Mouse (Mus musculus): ENCODE results near the gene Mettl16. TPM values are rescaled to one million over a fixed set of nuclear protein-coding genes. Genes with fewer than 3 reads are reported as not detected.
A peak's percentile ranks its signal among the peaks of the same experiment; 100 is the strongest.

Gene Mettl16
- polyA plus RNA-seq, 1 experiment = 10.9 TPM

- no peak overlapping the region for H3K4me3 ChIP-seq
- no peaks in the 10 kb centered on the region for H3K27me3 ChIP-seq (ENCODE audit: control insufficient read depth, insufficient read depth, insufficient read length)
- H3K36me3 ChIP-seq (ENCODE audit: control insufficient read depth, insufficient read depth) = peaks cover 10% of the 10 kb centered on the region
- no peak overlapping the region for H3K4me2 ChIP-seq (ENCODE audit: low read depth)
- H3ac ChIP-seq (ENCODE audit: control insufficient read depth, insufficient read length) = no peak overlapping the region
- TF ChIP-seq TCF12 (IDR thresholded peaks at IDR 0.05; ENCODE audit: insufficient read depth, poor library complexity, severe bottlenecking) (no peak), POLR2A (IDR thresholded peaks at IDR 0.05; ENCODE audit: insufficient read length, low read depth) (no peak), TCF3 (IDR thresholded peaks at IDR 0.05; ENCODE audit: insufficient read length, low read depth) (no peak), USF1 (IDR thresholded peaks at IDR 0.05; ENCODE audit: low read depth) (no peak), MYOD1 (IDR thresholded peaks at IDR 0.05; ENCODE audit: control insufficient read depth in 1 of 3, insufficient read length in 2 of 3, low read depth in 2 of 3) (no peak)
- H3K79me2 ChIP-seq (ENCODE audit: control insufficient read depth, insufficient read depth) = peaks cover 13% of the 10 kb centered on the region
Measured at GRCm38 (mm10) chr11:74843435-74843714, 72.7 kb downstream of the Mettl16 start.

DNA sequence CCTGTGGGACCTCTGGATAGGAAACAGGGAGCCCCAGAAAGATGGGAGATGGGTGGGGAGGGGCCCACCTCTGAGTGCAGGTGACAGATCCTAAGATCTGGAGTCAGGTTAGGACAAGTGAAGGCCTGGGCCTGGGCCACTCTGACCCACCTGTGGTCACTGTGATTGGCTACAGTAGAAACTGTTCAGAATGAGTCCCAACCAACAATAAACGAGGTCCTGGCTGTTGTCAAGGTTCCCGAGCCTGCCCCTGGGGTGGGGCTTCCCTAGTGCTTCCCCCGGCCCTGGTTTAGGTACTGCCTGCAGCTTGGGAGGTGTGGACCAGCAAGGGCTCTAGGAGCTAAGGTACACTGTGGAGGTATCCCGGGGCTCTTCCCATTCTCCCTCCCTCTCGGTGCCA, 73.1 kb downstream of the Mettl16 start:
- Histone ChIP-seq H3K4me2 (ENCODE audit: low read depth) (no peak overlapping the region), H3ac (ENCODE audit: control insufficient read depth, insufficient read length) (no peak overlapping the region), H3K36me3 (ENCODE audit: control insufficient read depth, insufficient read depth) (peaks cover 10% of the 10 kb centered on the region), H3K4me3 (no peak overlapping the region), H3K79me2 (ENCODE audit: control insufficient read depth, insufficient read depth) (peaks cover 13% of the 10 kb centered on the region), H3K27me3 (ENCODE audit: control insufficient read depth, insufficient read depth, insufficient read length) (no peaks in the 10 kb centered on the region)
- TF ChIP-seq POLR2AphosphoS2 (IDR thresholded peaks at IDR 0.05; ENCODE audit: insufficient read length, low read depth) (no peak), MAX (IDR thresholded peaks at IDR 0.05; ENCODE audit: low read depth) (no peak), POLR2A (IDR thresholded peaks at IDR 0.05; ENCODE audit: insufficient read length, low read depth) (no peak), E2F4 (IDR thresholded peaks at IDR 0.05; ENCODE audit: insufficient read depth) (no peak), TCF3 (IDR thresholded peaks at IDR 0.05; ENCODE audit: insufficient read length, low read depth) (no peak)

GRCm38 (mm10) chr11:74845784-74846183, 75.2 kb downstream of the Mettl16 start:
- TF ChIP-seq MYOD1 (IDR thresholded peaks at IDR 0.05; ENCODE audit: control insufficient read depth in 1 of 3, insufficient read length in 2 of 3, low read depth in 2 of 3) (no peak), POLR2AphosphoS2 (IDR thresholded peaks at IDR 0.05; ENCODE audit: insufficient read length, low read depth) (peak; percentile 31), TCF12 (IDR thresholded peaks at IDR 0.05; ENCODE audit: insufficient read depth, poor library complexity, severe bottlenecking) (no peak), USF1 (IDR thresholded peaks at IDR 0.05; ENCODE audit: low read depth) (no peak)
- H3K36me3 ChIP-seq (ENCODE audit: control insufficient read depth, insufficient read depth) = peaks cover 10% of the 10 kb centered on the region
- peaks cover 3% of the 10 kb centered on the region for H3K79me2 ChIP-seq (ENCODE audit: control insufficient read depth, insufficient read depth)
- no peaks in the 10 kb centered on the region for H3K27me3 ChIP-seq (ENCODE audit: control insufficient read depth, insufficient read depth, insufficient read length)
- no peak overlapping the region for H3K4me2 ChIP-seq (ENCODE audit: low read depth)
- H3K4me3 ChIP-seq = no peak overlapping the region
- no peak overlapping the region for H3ac ChIP-seq (ENCODE audit: control insufficient read depth, insufficient read length)

GRCm38 (mm10) chr11:74847919-74848521, 77.4 kb downstream of the Mettl16 start:
- TF ChIP-seq POLR2AphosphoS2 (IDR thresholded peaks at IDR 0.05; ENCODE audit: insufficient read length, low read depth) (peak; percentile 13), MYOD1 (IDR thresholded peaks at IDR 0.05; ENCODE audit: control insufficient read depth in 1 of 3, insufficient read length in 2 of 3, low read depth in 2 of 3) (no peak)
- Histone ChIP-seq H3K79me2 (ENCODE audit: control insufficient read depth, insufficient read depth) (no peaks in the 10 kb centered on the region), H3K4me2 (ENCODE audit: low read depth) (no peak overlapping the region), H3K4me3 (no peak overlapping the region), H3K36me3 (ENCODE audit: control insufficient read depth, insufficient read depth) (peaks cover 10% of the 10 kb centered on the region), H3K27me3 (ENCODE audit: control insufficient read depth, insufficient read depth, insufficient read length) (no peaks in the 10 kb centered on the region), H3ac (ENCODE audit: control insufficient read depth, insufficient read length) (no peak overlapping the region)

DNA sequence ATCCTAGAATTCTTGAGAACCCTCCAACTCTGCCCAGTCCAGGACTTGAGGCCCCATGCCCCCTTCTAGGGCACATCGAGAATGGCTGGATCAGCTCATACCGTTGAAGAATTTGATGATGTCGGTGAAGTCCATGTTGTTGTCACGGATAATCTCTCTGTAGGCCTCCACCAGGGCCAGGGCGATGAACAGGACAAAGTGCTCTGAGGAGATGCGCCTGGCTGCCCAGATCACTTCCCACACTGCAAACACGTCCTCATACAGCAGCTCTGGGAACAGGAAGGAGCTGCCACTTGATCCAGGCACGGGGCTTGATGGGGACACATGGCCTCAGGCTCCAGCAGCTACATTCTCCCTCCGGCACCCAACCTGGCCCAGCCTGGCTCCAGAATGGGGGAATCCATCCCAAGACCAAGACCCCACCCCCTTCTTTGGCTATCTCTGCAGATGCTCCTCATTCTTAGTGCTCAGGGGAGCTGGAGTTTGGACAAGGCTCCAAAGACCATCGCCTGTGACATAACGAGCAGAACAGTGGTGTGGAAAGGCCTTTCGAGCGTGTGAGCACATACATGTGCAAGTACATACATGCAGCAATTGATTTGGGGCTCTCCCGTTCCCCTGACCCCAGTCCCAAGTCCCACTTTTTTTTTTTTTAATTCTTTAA, 80.5 kb downstream of the Mettl16 start:
- H3K79me2 ChIP-seq (ENCODE audit: control insufficient read depth, insufficient read depth) = no peaks in the 10 kb centered on the region
- no peak overlapping the region for H3K4me2 ChIP-seq (ENCODE audit: low read depth)
- no peaks in the 10 kb centered on the region for H3K36me3 ChIP-seq (ENCODE audit: control insufficient read depth, insufficient read depth)
- TF ChIP-seq REST (IDR thresholded peaks at IDR 0.05; ENCODE audit: insufficient read depth, insufficient read length) (no peak), SRF (IDR thresholded peaks at IDR 0.05; ENCODE audit: control insufficient read depth, insufficient read length, low read depth) (no peak), MAX (IDR thresholded peaks at IDR 0.05; ENCODE audit: low read depth) (no peak), POLR2AphosphoS2 (IDR thresholded peaks at IDR 0.05; ENCODE audit: insufficient read length, low read depth) (no peak), E2F4 (IDR thresholded peaks at IDR 0.05; ENCODE audit: insufficient read depth) (no peak), POLR2A (IDR thresholded peaks at IDR 0.05; ENCODE audit: insufficient read length, low read depth) (no peak), TCF12 (IDR thresholded peaks at IDR 0.05; ENCODE audit: insufficient read depth, poor library complexity, severe bottlenecking) (no peak), TCF3 (IDR thresholded peaks at IDR 0.05; ENCODE audit: insufficient read length, low read depth) (no peak), MYOD1 (IDR thresholded peaks at IDR 0.05; ENCODE audit: control insufficient read depth in 1 of 3, insufficient read length in 2 of 3, low read depth in 2 of 3) (no peak), USF1 (IDR thresholded peaks at IDR 0.05; ENCODE audit: low read depth) (no peak), MYOG (IDR thresholded peaks at IDR 0.05; ENCODE audit: control insufficient read depth in 1 of 3, insufficient read depth in 1 of 3, insufficient read length in 2 of 3, low read depth in 2 of 3) (no peak), CEBPB (IDR thresholded peaks at IDR 0.05; ENCODE audit: insufficient read depth, poor library complexity, severe bottlenecking) (no peak)
- H3K4me3 ChIP-seq = no peak overlapping the region
- H3K27me3 ChIP-seq (ENCODE audit: control insufficient read depth, insufficient read depth, insufficient read length) = no peaks in the 10 kb centered on the region
- H3ac ChIP-seq (ENCODE audit: control insufficient read depth, insufficient read length) = no peak overlapping the region
